ENCODE assay signal across 9 mouse cellular contexts in genomic region chr7:24662575-24662974, GRCm38 (mm10). TPM values are rescaled to one million over a fixed set of nuclear protein-coding genes. Genes with fewer than 3 reads are reported as not detected.
A peak's percentile ranks its signal among the peaks of the same experiment; 100 is the strongest.
DNase-seq lines count a peak whose midpoint lies in the region; ATAC-seq lines count a peak whose summit lies in the region.
"Had no signal": no experiment of that assay in that cellular context is flagged by ENCODE, and none has a peak within 500 bp of the region (broad histone marks: within the 10 kb centered on the region; RNA-seq: fewer than 3 reads in every experiment).

No protein-coding gene starts in this region.

- no peak overlapping the region for H3K4me2 ChIP-seq in forebrain, embryonic 13.5 days
- H3K4me2 ChIP-seq in hindbrain, embryonic 15.5 days: no peak overlapping the region

- no peak overlapping the region for H3K4me3 ChIP-seq in forebrain, embryonic 13.5 days
- H3K4me3 ChIP-seq in hindbrain, embryonic 15.5 days: no peak overlapping the region
- H3K4me3 ChIP-seq: myocyte had no signal

- no peak overlapping the region for H3K9ac ChIP-seq in forebrain, embryonic 13.5 days
- no peak overlapping the region for H3K9ac ChIP-seq in hindbrain, embryonic 15.5 days

- H3K36me3 ChIP-seq in forebrain, embryonic 13.5 days (ENCODE audit: poor library complexity, severe bottlenecking): no peaks in the 10 kb centered on the region
- H3K36me3 ChIP-seq in hindbrain, embryonic 15.5 days: no peaks in the 10 kb centered on the region

- no peaks in the 10 kb centered on the region for H3K9me3 ChIP-seq in forebrain, embryonic 13.5 days (replicated peaks)
- no peaks in the 10 kb centered on the region for H3K9me3 ChIP-seq in hindbrain, embryonic 15.5 days

- ATAC-seq in forebrain, embryonic 13.5 days: peak; percentile 77
- peak; percentile 63 for ATAC-seq in hindbrain, embryonic 15.5 days (ENCODE audit: low FRiP score, low read depth)

- H3K4me1 ChIP-seq in forebrain, embryonic 13.5 days: no peaks in the 10 kb centered on the region
- H3K4me1 ChIP-seq in hindbrain, embryonic 15.5 days (replicated peaks): 0 out of 2 replicates have a peak, but pooled peaks cover 3% of the 10 kb centered on the region

- WGBS in forebrain, embryonic 13.5 days: 13% methylated on average over 8 of the region's 8 CpGs
- 15% methylated on average over 8 of the region's 8 CpGs for WGBS in hindbrain, embryonic 15.5 days

- no peak overlapping the region for H3K27ac ChIP-seq in forebrain, embryonic 13.5 days
- no peak overlapping the region for H3K27ac ChIP-seq in hindbrain, embryonic 15.5 days (replicated peaks)

- DNase-seq in adrenal gland, adult (ENCODE audit: inconsistent age in 2 of 2, low spot score in 1 of 2): peak; percentile 31 to 82
- no peak for DNase-seq in adrenal gland, adult 8-10 months
- DNase-seq in c-Kit-positive CD71-positive TER-119-positive erythroid progenitor cells, embryonic 14.5 days (ENCODE audit: low spot score): peak; percentile 71
- peak; percentile 36 to 84 for DNase-seq in layer of hippocampus, postnatal 25 days (ENCODE audit: extremely low spot score in 1 of 2, low spot score in 1 of 2)
- DNase-seq in lung, postnatal 4 days: peak; percentile 39 to 67
- DNase-seq in right cerebral cortex, adult 18-20 months: peak; percentile 39

- no peaks in the 10 kb centered on the region for H3K27me3 ChIP-seq in forebrain, embryonic 13.5 days
- H3K27me3 ChIP-seq in hindbrain, embryonic 15.5 days: no peaks in the 10 kb centered on the region

RNA-seq across cellular contexts. Expression of gene Tex101, which starts 13.9 kb away (rescaled TPM):
- total RNA-seq in adrenal gland, adult 8-10 months (2022): not detected
- polyA plus RNA-seq in forebrain, embryonic 13.5 days (2015; fragmentation: Nextera tagmentation; extraction: Ambion mirVana): not detected in 2 replicates
- polyA plus RNA-seq in hindbrain, embryonic 15.5 days (2015; fragmentation: Nextera tagmentation; extraction: Ambion mirVana): not detected in 2 replicates
- not detected for total RNA-seq in layer of hippocampus, postnatal 25 days (2021)
- polyA plus RNA-seq: myocyte had no signal

RNA-seq across cellular contexts. Expression of gene Lypd3, which starts 26.2 kb away (rescaled TPM):
- total RNA-seq in adrenal gland, adult 8-10 months (2022): under 1 TPM in 3 of 4 experiments, not detected in 1; 0.34 to 0.96 (median 0.66) TPM
- 0.14 TPM in 1 of 2 replicates, not detected in the other for polyA plus RNA-seq in forebrain, embryonic 13.5 days (2015; fragmentation: Nextera tagmentation; extraction: Ambion mirVana)
- polyA plus RNA-seq in hindbrain, embryonic 15.5 days (2015; fragmentation: Nextera tagmentation; extraction: Ambion mirVana): 0.41 and 0.73 TPM in 2 replicates
- 1 to 10 TPM; 1.4 to 1.6 TPM for total RNA-seq in layer of hippocampus, postnatal 25 days (2021)
- polyA plus RNA-seq: myocyte had no signal

RNA-seq across cellular contexts. Expression of gene BC049730, which starts 46.5 kb away (rescaled TPM):
- total RNA-seq in adrenal gland, adult 8-10 months (2022): not detected
- polyA plus RNA-seq in forebrain, embryonic 13.5 days (2015; fragmentation: Nextera tagmentation; extraction: Ambion mirVana): not detected in 2 replicates
- polyA plus RNA-seq in hindbrain, embryonic 15.5 days (2015; fragmentation: Nextera tagmentation; extraction: Ambion mirVana): not detected in 2 replicates
- total RNA-seq in layer of hippocampus, postnatal 25 days (2021): not detected
- polyA plus RNA-seq: myocyte had no signal

RNA-seq across cellular contexts. Expression of gene Phldb3, which starts 52.0 kb away (rescaled TPM):
- total RNA-seq in adrenal gland, adult 8-10 months (2022): 10 to 100 TPM in 2 of 4 experiments, 1 to 10 TPM in 2; 6.2 to 12.9 (median 9.9) TPM
- polyA plus RNA-seq in forebrain, embryonic 13.5 days (2015; fragmentation: Nextera tagmentation; extraction: Ambion mirVana): not detected in 2 replicates
- polyA plus RNA-seq in hindbrain, embryonic 15.5 days (2015; fragmentation: Nextera tagmentation; extraction: Ambion mirVana): not detected in 2 replicates
- under 1 TPM; 0.19 to 0.20 TPM for total RNA-seq in layer of hippocampus, postnatal 25 days (2021)
